Mouse (Mus musculus) liver, adult 2 months (tissue): ENCODE measurements at regions not wholly inside any gene's neighbourhood (a gene's known extent, or its start where the extent isn't known, plus 50 kb on each side); places are given as distances from the start of the nearest gene placed in this dataset.

Source experiments
- CTCF ChIP-seq: fragments of 200-500 bp; IDR thresholded peaks from 2 replicates; pipeline ENCODE4 v1.5.1; 2011; ENCODE audit warnings: low read depth, low read length, control low read depth
- POLR2A ChIP-seq: fragments of 200-500 bp; IDR thresholded peaks from 2 replicates; pipeline ENCODE4 v1.6.1; 2011; ENCODE audit warnings: low read length, control low read depth; ENCODE audit not compliant: insufficient read depth; ENCODE audit errors: extremely low read depth

DNA sequence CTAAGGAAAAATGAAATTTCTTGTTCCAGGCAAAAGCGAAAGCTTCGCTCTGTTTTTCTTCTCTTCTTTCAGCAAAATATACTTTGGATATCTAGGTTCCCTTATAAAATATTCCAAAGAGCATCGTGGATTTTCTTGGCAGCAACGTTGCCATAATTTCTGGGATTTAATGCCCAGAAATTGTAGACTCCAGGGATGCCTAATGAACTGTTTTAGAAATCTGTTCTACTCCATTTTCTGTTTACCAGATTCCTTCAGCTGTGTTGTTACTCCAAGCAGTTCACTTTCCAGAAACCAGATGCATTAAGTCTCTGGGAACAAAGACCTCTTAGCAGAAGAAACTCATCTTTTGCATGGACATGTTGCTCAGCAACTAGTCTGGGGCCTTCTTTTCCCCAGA lies 504.5 kb downstream of the Nyap2 start:
- no peak for TF ChIP-seq CTCF
- TF ChIP-seq POLR2A: no peak
